Mouse (Mus musculus): ENCODE results near the gene 3110082I17Rik.

GRCm38 (mm10) chr5:139455166-139455565, 5.2 kb downstream of the 3110082I17Rik start:
- TF ChIP-seq CTCF (IDR thresholded peaks at IDR 0.05; ENCODE audit: low read depth, low read length) (no peak), POLR2A (IDR thresholded peaks at IDR 0.05; ENCODE audit: borderline replicate concordance, low read depth, low read length) (no peak)
